Mouse (Mus musculus) heart, adult 2 months (tissue): ENCODE data around the gene Ppp6c.

Experiments
- CTCF ChIP-seq: fragments of 200-600 bp; IDR thresholded peaks from 2 replicates; pipeline ENCODE4 v1.8.1; 2022; ENCODE audit warnings: antibody characterized with exemption, mild to moderate bottlenecking, moderate library complexity
- EP300 ChIP-seq: fragments of 200-500 bp; IDR thresholded peaks from 2 replicates; pipeline ENCODE4 v1.6.1; 2011; ENCODE audit warnings: low read depth, low read length, control low read depth; ENCODE audit not compliant: insufficient read depth

- TF ChIP-seq CTCF (peak; percentile 17; the same call in 1 of the 2 replicates), EP300 (no peak)
Observed at GRCm38 (mm10) chr2:39185942-39186341, 40.3 kb downstream of the Ppp6c start.
